Mouse (Mus musculus): Measurements from ENCODE around the gene Olfr462. TPM values are rescaled to one million over a fixed set of nuclear protein-coding genes. Genes with fewer than 3 reads are reported as not detected.

Gene Olfr462
- polyA plus RNA-seq, 1 experiment from 2014 or later: not detected

DNA sequence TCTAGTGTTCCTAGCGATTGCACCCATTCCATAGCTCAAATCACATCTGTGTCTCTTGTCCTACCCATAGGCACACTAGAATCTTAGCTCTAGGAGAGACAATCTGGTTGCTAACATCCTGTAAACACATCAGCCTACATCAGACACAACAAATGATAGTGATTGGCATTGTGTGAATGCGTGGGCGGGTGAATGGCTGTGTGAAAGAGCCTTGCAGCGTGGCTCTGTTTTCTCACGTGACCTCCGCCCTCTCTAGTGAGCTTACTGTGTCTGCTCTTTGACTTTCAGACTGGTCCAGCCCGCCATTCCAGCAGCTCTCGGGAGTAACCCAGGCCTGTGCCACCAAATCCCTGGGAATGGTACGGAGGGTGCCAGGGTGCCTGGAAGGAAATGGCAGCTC is 31.6 kb downstream of the Olfr462 start:
- Histone ChIP-seq H3K9ac (ENCODE audit: low read depth, low read length) (no peak overlapping the region), H3K4me1 (ENCODE audit: control insufficient read depth, insufficient read depth, low read length) (no peaks in the 10 kb centered on the region), H3K27ac (ENCODE audit: low read depth, low read length) (no peak overlapping the region), H3K4me2 (replicated peaks; ENCODE audit: low read depth, low read length) (no peak overlapping the region), H3K9me3 (ENCODE audit: control insufficient read depth, low read length) (no peaks in the 10 kb centered on the region), H3K27me3 (ENCODE audit: control insufficient read depth, insufficient read depth, low read length) (no peaks in the 10 kb centered on the region), H3K4me3 (ENCODE audit: low read length) (no peak overlapping the region), H3K36me3 (ENCODE audit: control insufficient read depth, insufficient read depth, low read length) (peaks cover 41% of the 10 kb centered on the region)
- ATAC-seq (ENCODE audit: low FRiP score, low TSS enrichment): no peak
- 82% methylated on average over 9 of the region's 9 CpGs for WGBS

DNA sequence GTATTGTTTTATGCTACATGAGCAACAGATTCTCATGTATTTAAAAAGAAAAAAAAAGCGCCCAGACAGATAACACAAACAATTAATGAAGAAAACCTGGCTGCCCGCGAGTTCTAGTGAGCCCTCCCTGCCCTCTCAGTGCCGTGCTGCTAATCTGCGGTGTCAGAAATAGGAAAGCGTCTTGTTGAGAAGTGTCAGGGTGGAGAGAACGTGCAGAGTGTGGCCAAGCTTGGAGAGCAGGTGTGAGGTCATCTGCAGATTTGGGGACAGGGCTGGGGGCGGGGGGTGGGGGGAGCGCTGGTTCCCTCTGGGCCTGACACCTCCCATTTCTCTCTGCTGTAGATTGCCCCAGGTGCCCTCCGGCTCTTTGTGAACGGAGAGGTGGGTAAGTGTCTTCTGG is 32.8 kb downstream of the Olfr462 start:
- H3K4me1 ChIP-seq (ENCODE audit: control insufficient read depth, insufficient read depth, low read length): no peaks in the 10 kb centered on the region
- ATAC-seq (ENCODE audit: low FRiP score, low TSS enrichment): no peak
- no peak overlapping the region for H3K27ac ChIP-seq (ENCODE audit: low read depth, low read length)
- WGBS: 89% methylated on average over 11 of the region's 11 CpGs
- H3K4me2 ChIP-seq (replicated peaks; ENCODE audit: low read depth, low read length): no peak overlapping the region
- H3K4me3 ChIP-seq (ENCODE audit: low read length): no peak overlapping the region
- H3K27me3 ChIP-seq (ENCODE audit: control insufficient read depth, insufficient read depth, low read length): no peaks in the 10 kb centered on the region
- peaks cover 41% of the 10 kb centered on the region for H3K36me3 ChIP-seq (ENCODE audit: control insufficient read depth, insufficient read depth, low read length)
- no peak overlapping the region for H3K9ac ChIP-seq (ENCODE audit: low read depth, low read length)
- H3K9me3 ChIP-seq (ENCODE audit: control insufficient read depth, low read length): no peaks in the 10 kb centered on the region

DNA sequence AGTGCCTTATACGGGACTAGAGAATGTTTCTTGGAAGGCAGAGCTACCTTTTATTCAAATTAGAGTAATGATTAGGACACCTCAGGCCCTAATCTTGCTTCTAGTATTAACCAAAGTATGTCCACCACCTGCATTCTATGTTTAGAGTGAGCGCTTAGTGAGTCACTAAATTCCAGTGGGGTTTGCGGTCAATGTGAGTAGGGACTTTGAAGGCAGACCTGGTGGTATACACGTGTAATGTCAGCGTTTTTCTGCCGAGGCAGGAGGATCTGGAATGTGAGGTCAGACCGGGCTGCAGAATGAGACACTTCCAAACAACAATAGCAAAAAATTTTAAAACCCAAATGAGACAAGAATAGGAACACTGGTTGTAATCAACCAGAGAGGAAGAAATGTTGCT is 37.5 kb downstream of the Olfr462 start:
- H3K4me3 ChIP-seq (ENCODE audit: low read length): no peak overlapping the region

DNA sequence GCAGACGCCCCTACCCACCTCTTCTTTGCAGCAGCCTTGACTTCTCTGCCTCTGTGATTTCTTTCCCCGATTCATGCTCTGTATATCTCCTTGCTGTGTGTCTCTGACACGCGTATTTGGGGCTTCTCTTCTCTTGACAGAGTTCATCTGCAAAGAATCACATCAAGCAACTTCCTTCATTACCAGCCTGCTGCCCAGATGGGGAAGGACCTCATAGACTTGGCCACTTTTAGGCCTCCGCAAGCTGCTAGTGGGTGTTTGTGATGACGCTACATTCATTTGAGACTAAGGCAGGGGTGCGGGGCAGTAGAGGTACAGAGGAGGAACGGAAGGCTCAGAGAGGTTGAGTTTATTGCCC is 38.5 kb downstream of the Olfr462 start:
- no peaks in the 10 kb centered on the region for H3K9me3 ChIP-seq (ENCODE audit: control insufficient read depth, low read length)
- peak; percentile 9; the same call in 1 of the 2 replicates for ATAC-seq (ENCODE audit: low FRiP score, low TSS enrichment)
- peak overlapping the region; percentile 75 for H3K4me2 ChIP-seq (replicated peaks; ENCODE audit: low read depth, low read length)
- H3K4me3 ChIP-seq (ENCODE audit: low read length): peak overlapping the region; percentile 67
- peaks cover 14% of the 10 kb centered on the region; the same call in 1 of the 2 replicates for H3K36me3 ChIP-seq (ENCODE audit: control insufficient read depth, insufficient read depth, low read length)
- H3K27me3 ChIP-seq (ENCODE audit: control insufficient read depth, insufficient read depth, low read length): no peaks in the 10 kb centered on the region
- WGBS: 33% methylated on average over 8 of the region's 8 CpGs
- H3K9ac ChIP-seq (ENCODE audit: low read depth, low read length): peak overlapping the region; percentile 62; the same call in 1 of the 2 replicates
- peak overlapping the region; percentile 42; the same call in 1 of the 2 replicates for H3K27ac ChIP-seq (ENCODE audit: low read depth, low read length)
- H3K4me1 ChIP-seq (ENCODE audit: control insufficient read depth, insufficient read depth, low read length): peaks cover 4% of the 10 kb centered on the region; the same call in 1 of the 2 replicates

More for the DNA sequence above, 37.5 kb downstream of the Olfr462 start:
- no peak overlapping the region for H3K9ac ChIP-seq (ENCODE audit: low read depth, low read length)
- no peaks in the 10 kb centered on the region for H3K27me3 ChIP-seq (ENCODE audit: control insufficient read depth, insufficient read depth, low read length)
- peaks cover 4% of the 10 kb centered on the region; the same call in 1 of the 2 replicates for H3K4me1 ChIP-seq (ENCODE audit: control insufficient read depth, insufficient read depth, low read length)
- no peak overlapping the region for H3K4me2 ChIP-seq (replicated peaks; ENCODE audit: low read depth, low read length)
- H3K27ac ChIP-seq (ENCODE audit: low read depth, low read length): no peak overlapping the region
- H3K9me3 ChIP-seq (ENCODE audit: control insufficient read depth, low read length): no peaks in the 10 kb centered on the region
- WGBS: 88% methylated on average over 7 of the region's 7 CpGs
- peaks cover 16% of the 10 kb centered on the region; the same call in 1 of the 2 replicates for H3K36me3 ChIP-seq (ENCODE audit: control insufficient read depth, insufficient read depth, low read length)
- ATAC-seq (ENCODE audit: low FRiP score, low TSS enrichment): no peak

DNA sequence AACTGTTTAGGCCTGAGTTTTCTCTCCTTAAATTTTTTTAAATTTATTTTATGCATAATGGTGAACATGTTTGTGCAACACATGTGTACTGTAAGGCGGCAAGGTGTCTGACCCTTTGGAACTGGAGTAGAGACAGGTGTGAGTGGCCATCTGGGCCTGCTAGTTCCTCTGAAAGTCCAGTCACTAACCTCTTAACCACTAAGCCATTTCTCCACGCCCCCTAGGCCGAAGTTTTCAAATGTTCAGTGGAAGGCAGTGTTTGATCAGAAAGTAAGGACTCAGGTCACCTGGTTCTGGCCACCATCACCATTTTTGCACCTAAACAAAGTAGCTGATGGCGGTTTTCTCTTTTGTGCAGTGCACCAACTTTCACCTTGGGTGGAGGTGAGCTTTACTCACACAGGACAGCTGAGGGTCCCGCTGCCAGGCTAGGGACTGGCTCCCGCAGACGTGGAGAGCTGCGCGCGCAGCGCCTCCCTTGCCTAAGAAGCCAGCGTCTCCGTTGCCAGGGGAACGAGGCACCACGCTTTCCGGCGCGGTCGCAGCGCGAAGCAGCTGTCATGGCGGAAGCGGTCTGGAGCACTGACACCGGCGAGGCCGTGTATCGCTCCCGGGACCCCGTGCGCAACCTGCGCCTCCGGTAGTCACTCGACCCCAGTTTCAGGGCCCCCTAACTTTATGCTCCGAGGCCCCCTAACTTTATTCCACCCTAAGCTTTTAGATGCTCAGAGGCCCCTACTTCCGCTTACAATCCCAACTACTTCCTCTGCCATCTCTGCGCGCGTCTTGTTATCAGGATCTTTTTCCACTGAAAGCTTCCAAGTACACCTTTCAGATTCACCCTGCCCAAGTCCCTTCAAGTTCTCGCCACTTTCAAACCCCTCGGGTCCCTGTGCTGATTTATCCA is 39.1 kb downstream of the Olfr462 start, which contains the start of gene Mks1:
TSS of gene Mks1 (plus strand) at position 526 of the 907 bp plus-strand sequence.
- peaks cover 9% of the 10 kb centered on the region; the same call in 1 of the 2 replicates for H3K36me3 ChIP-seq (ENCODE audit: control insufficient read depth, insufficient read depth, low read length)
- peak within 1 kb of the TSS; percentile 75 for H3K4me2 ChIP-seq (replicated peaks; ENCODE audit: low read depth, low read length)
- peak within 1 kb of the TSS; percentile 62 for H3K9ac ChIP-seq (ENCODE audit: low read depth, low read length)
- peak; percentile 95 for ATAC-seq (ENCODE audit: low FRiP score, low TSS enrichment)
- peak within 1 kb of the TSS; percentile 42; the same call in 1 of the 2 replicates for H3K27ac ChIP-seq (ENCODE audit: low read depth, low read length)
- peak within 1 kb of the TSS; percentile 67 for H3K4me3 ChIP-seq (ENCODE audit: low read length)
- WGBS: 4% methylated on average over 40 of the region's 40 CpGs
- H3K9me3 ChIP-seq (ENCODE audit: control insufficient read depth, low read length): no peaks in the 10 kb centered on the region
- H3K27me3 ChIP-seq (ENCODE audit: control insufficient read depth, insufficient read depth, low read length): no peaks in the 10 kb centered on the region
- H3K4me1 ChIP-seq (ENCODE audit: control insufficient read depth, insufficient read depth, low read length): peaks cover 4% of the 10 kb centered on the region; the same call in 1 of the 2 replicates

DNA sequence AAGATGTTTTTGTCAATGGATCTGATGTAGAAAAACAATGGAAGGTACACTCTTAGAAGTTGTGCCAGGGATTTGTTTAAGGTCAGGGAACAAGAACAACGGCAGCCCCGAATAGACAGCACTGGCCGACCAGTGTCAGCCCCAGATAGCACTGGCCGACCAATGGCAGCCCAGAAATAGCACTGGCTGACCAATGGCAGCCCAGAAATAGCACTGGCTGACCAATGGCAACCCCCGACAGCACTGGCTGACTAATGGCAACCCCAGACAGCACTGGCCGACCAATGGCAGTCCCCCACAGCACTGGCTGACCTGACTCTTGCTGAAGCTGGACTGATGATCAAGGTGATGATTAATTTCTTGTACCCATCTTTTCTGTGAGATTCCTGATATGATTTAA is 44.2 kb downstream of the Olfr462 start:
- H3K27ac ChIP-seq (ENCODE audit: low read depth, low read length): no peak overlapping the region
- H3K4me3 ChIP-seq (ENCODE audit: low read length): no peak overlapping the region
- H3K4me2 ChIP-seq (replicated peaks; ENCODE audit: low read depth, low read length): no peak overlapping the region
- 73% methylated on average over 6 of the region's 6 CpGs for WGBS
- 0 out of 2 replicates have a peak, but pooled peaks have one; percentile 57 for ATAC-seq (ENCODE audit: low FRiP score, low TSS enrichment)
- no peaks in the 10 kb centered on the region for H3K27me3 ChIP-seq (ENCODE audit: control insufficient read depth, insufficient read depth, low read length)
- H3K9ac ChIP-seq (ENCODE audit: low read depth, low read length): no peak overlapping the region
- no peaks in the 10 kb centered on the region for H3K9me3 ChIP-seq (ENCODE audit: control insufficient read depth, low read length)
- H3K36me3 ChIP-seq (ENCODE audit: control insufficient read depth, insufficient read depth, low read length): no peaks in the 10 kb centered on the region
- H3K4me1 ChIP-seq (ENCODE audit: control insufficient read depth, insufficient read depth, low read length): no peaks in the 10 kb centered on the region

DNA sequence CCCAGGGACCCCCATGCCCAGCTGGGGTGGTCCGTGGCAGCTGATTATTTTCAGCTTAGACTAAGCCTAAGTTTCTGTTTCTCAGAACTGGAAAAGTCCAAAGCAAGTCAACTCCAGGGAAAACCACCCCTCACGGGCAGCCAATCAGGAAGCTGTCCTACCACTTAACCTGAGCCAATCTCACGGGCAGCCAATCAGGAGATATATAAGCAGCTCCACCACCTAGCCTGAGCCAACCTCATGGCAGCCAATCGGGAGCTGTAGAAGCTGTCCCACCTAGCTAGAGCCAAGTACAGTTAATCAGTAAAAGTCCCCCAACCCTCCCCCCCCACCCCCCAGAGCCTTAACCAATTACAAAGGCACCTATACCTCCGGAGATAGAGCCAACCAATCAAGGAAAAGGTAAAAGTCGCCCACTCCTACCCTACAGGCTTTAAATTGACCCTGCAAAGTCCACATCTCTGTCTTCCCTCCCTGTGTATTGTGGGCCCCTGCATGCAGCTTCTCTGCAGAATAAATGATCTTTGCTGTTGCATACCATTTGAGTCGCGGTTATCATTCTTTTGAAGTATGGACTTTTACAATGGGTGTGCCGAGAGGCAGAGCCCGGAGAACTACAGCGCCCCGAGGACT is 45.0 kb downstream of the Olfr462 start:
- no peaks in the 10 kb centered on the region for H3K9me3 ChIP-seq (ENCODE audit: control insufficient read depth, low read length)
- no peak overlapping the region for H3K4me2 ChIP-seq (replicated peaks; ENCODE audit: low read depth, low read length)
- H3K36me3 ChIP-seq (ENCODE audit: control insufficient read depth, insufficient read depth, low read length): no peaks in the 10 kb centered on the region
- no peak overlapping the region for H3K27ac ChIP-seq (ENCODE audit: low read depth, low read length)
- ATAC-seq (ENCODE audit: low FRiP score, low TSS enrichment): no peak
- no peaks in the 10 kb centered on the region for H3K4me1 ChIP-seq (ENCODE audit: control insufficient read depth, insufficient read depth, low read length)
- H3K9ac ChIP-seq (ENCODE audit: low read depth, low read length): no peak overlapping the region
- WGBS: 86% methylated on average over 12 of the region's 12 CpGs
- H3K4me3 ChIP-seq (ENCODE audit: low read length): no peak overlapping the region
- H3K27me3 ChIP-seq (ENCODE audit: control insufficient read depth, insufficient read depth, low read length): no peaks in the 10 kb centered on the region

DNA sequence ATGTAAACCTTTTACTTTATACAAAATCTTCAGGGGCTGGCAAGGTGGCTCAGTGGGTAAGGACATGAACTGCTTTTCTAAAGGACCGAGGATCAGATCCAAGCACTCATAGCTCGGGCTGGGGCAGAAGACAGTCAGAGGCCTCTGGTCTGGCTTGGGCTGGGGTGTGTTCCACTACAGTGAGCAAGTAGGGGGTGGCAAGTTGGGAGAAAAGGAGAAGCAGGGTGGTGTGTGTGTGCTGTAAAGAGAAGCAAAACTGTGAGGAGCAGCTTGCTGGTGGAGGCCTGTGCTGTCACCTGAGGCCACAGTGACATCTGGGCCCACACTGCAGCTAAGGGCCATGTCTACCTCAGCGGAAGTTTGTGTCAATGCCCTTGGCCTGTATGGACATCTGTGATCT is 50.6 kb downstream of the Olfr462 start:
- H3K4me3 ChIP-seq (ENCODE audit: low read length): no peak overlapping the region
- H3K4me2 ChIP-seq (replicated peaks; ENCODE audit: low read depth, low read length): no peak overlapping the region
- H3K27me3 ChIP-seq (ENCODE audit: control insufficient read depth, insufficient read depth, low read length): no peaks in the 10 kb centered on the region
- ATAC-seq (ENCODE audit: low FRiP score, low TSS enrichment): no peak
- H3K9ac ChIP-seq (ENCODE audit: low read depth, low read length): no peak overlapping the region
- no peaks in the 10 kb centered on the region for H3K36me3 ChIP-seq (ENCODE audit: control insufficient read depth, insufficient read depth, low read length)
- no peaks in the 10 kb centered on the region for H3K4me1 ChIP-seq (ENCODE audit: control insufficient read depth, insufficient read depth, low read length)
- H3K9me3 ChIP-seq (ENCODE audit: control insufficient read depth, low read length): no peaks in the 10 kb centered on the region
- WGBS: 90% methylated on average over 3 of the region's 3 CpGs
- H3K27ac ChIP-seq (ENCODE audit: low read depth, low read length): no peak overlapping the region

DNA sequence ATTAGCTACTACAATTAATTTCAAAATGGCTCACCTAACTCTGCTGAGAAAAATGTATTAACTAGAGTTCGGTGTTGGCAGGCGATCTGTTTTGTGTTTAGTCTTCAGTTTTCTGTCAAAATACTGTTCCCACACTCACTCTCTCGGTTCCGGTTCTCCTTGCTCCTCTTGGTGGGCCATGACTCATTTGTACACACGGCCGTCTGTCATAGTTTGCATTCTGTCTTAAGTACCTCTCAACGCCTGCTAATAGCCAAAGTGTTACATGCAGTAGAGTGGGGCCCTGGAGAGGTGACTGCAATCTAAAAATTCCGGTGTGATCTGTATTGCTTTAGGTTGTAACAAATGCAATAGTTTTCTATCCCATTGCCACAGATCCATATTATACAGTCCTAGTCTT is 51.4 kb downstream of the Olfr462 start:
- WGBS: 83% methylated on average over 8 of the region's 8 CpGs
- no peak overlapping the region for H3K4me3 ChIP-seq (ENCODE audit: low read length)

More for the DNA sequence above, 51.4 kb downstream of the Olfr462 start:
- H3K27me3 ChIP-seq (ENCODE audit: control insufficient read depth, insufficient read depth, low read length): no peaks in the 10 kb centered on the region
- no peak overlapping the region for H3K9ac ChIP-seq (ENCODE audit: low read depth, low read length)
- no peak overlapping the region for H3K27ac ChIP-seq (ENCODE audit: low read depth, low read length)
- H3K4me2 ChIP-seq (replicated peaks; ENCODE audit: low read depth, low read length): no peak overlapping the region
- H3K36me3 ChIP-seq (ENCODE audit: control insufficient read depth, insufficient read depth, low read length): no peaks in the 10 kb centered on the region
- H3K4me1 ChIP-seq (ENCODE audit: control insufficient read depth, insufficient read depth, low read length): no peaks in the 10 kb centered on the region
- no peaks in the 10 kb centered on the region for H3K9me3 ChIP-seq (ENCODE audit: control insufficient read depth, low read length)
- no peak for ATAC-seq (ENCODE audit: low FRiP score, low TSS enrichment)
